1 mouse cellular context compared by ENCODE assay signal in the genomic region with DNA sequence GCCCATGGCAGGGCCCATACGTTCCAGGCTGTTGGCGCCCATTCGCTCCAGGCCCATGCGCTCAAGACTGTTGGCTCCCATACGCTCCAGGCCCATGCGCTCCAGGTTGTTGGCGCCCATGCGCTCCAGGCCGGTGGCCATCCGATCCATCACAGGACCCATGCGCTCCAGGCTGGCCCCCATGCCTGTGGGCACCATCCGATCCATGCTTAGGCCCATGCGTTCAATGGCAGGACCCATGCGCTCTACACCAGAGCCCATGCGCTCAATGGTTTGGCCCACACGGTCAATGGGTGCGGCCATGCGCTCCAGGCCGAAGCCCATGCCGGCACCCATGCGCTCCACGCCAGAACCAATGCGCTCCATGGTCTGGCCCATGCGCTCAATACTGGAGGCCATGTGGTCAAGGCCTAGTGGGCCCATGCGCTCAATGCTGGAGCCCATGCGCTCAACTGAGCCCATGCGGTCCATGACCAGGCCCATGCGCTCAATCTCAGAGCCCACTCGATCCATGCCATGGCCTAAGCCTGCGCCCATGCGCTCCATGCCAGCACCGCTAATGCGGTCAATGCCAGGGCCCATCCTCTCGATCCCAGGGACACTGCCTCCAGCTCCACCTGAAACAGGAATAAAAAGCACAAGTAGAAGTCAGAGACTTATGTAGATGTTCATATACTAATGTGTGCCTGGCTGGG.
TF ChIP-seq lines count a peak whose summit lies in the region.

No protein-coding gene starts in this region.

TF ChIP-seq in ES-E14, 5 proteins besides CTCF, POLR2A, EP300 and RAD21:
- no peak for TF ChIP-seq CHD2 (IDR thresholded peaks at IDR 0.05; ENCODE audit: low read depth, low read length)
